Mouse (Mus musculus): ENCODE results near the gene Srsf9.

GRCm38 (mm10) chr5:115296347-115296746 lies 30.6 kb upstream of the Srsf9 start:
- no peak for TF ChIP-seq POLR2A (IDR thresholded peaks at IDR 0.05; ENCODE audit: borderline replicate concordance, control insufficient read depth, low read depth, low read length)
- no peak for TF ChIP-seq CTCF (IDR thresholded peaks at IDR 0.05; ENCODE audit: control insufficient read depth, insufficient read depth, low read length)
